Mouse (Mus musculus) erythroblast, embryonic 14.5 days (primary cell): ENCODE results near the gene Lonp2. TPM values are rescaled to one million over a fixed set of nuclear protein-coding genes. Genes with fewer than 3 reads are reported as not detected.

Experiments used
- H3K27me3 ChIP-seq: 2 replicates; pipeline ENCODE4 v1.6.1; 2012; ENCODE audit warnings: inconsistent platforms; ENCODE audit not compliant: control insufficient read depth
- H3K36me3 ChIP-seq: 2 replicates; pipeline ENCODE4 v1.6.1; 2012; ENCODE audit warnings: mild to moderate bottlenecking, inconsistent platforms; ENCODE audit not compliant: control insufficient read depth
- H3K4me1 ChIP-seq: 2 replicates; pipeline ENCODE4 v1.6.1; 2012; ENCODE audit warnings: inconsistent platforms; ENCODE audit not compliant: control insufficient read depth
- H3K4me3 ChIP-seq: replicated peaks from 2 replicates; pipeline ENCODE3; 2012; ENCODE audit warnings: moderate library complexity, mild to moderate bottlenecking, inconsistent platforms
- H3K9me3 ChIP-seq: 2 replicates; pipeline ENCODE4 v1.6.1; 2012; ENCODE audit warnings: low read length, inconsistent platforms, mixed read lengths; ENCODE audit not compliant: control insufficient read depth
- GATA1 ChIP-seq: IDR thresholded peaks from 2 replicates; pipeline ENCODE4 v1.6.1; 2012; ENCODE audit warnings: low read length, inconsistent platforms, mixed read lengths
- TAL1 ChIP-seq: IDR thresholded peaks from 3 replicates; pipeline ENCODE4 v1.6.1; 2012; ENCODE audit warnings: low read length, inconsistent platforms, mixed read lengths
- polyA plus RNA-seq: library from polyadenylated mRNA; stranded (reverse); fragments of >175 nt; gene quantifications from 2 replicates; pipeline ENCODE4 v1.2.3, GENCODE M21; 2012

The Lonp2 gene
- polyA plus RNA-seq, 1 experiment = 2.1 TPM

- H3K9me3 ChIP-seq = peaks cover 3% of the 10 kb centered on the region; the same call in 1 of the 2 replicates
- no peak overlapping the region for H3K4me3 ChIP-seq
- no peak for TF ChIP-seq TAL1
- no peak for TF ChIP-seq GATA1
- H3K36me3 ChIP-seq = no peaks in the 10 kb centered on the region
- peaks cover 9% of the 10 kb centered on the region for H3K4me1 ChIP-seq
- no peaks in the 10 kb centered on the region for H3K27me3 ChIP-seq
Measured at GRCm38 (mm10) chr8:86613798-86614197, 10.0 kb upstream of the Lonp2 start.

DNA sequence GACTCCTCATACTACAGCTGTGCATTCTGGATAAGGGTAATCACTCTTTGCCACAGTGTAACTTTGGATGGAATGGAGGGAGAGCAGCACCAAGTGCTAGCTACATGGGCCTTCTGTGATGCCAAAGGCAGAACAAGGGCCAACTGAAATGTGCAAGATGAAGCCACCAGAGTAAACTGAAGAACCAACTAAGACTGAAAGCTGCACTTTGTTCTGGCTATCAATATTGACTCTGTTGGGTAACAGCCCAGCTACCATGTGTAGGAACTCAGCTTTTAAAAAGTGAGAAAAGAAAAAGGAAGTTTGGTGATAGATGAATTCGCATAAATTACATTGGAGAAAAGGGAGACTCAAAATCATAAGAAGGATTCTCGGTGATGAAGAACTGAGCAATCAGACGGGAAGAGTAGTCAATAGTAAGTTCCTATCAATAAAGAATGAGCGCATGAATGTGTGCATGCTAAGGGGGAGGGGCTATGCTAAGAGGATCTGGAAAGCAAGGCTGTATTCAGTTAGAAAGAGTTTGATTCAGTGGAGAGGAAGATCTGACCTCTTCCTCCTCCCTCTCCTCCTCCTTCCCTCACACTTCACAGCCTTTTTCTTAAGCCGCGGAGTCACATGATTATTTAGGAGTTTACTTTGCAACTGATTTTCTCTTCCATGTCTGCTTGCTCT lies 8.6 kb upstream of the Lonp2 start:
- Histone ChIP-seq H3K27me3 (no peaks in the 10 kb centered on the region), H3K9me3 (peaks cover 3% of the 10 kb centered on the region; the same call in 1 of the 2 replicates), H3K4me3 (no peak overlapping the region), H3K4me1 (peaks cover 9% of the 10 kb centered on the region), H3K36me3 (no peaks in the 10 kb centered on the region)
- TF ChIP-seq TAL1 = no peak
- TF ChIP-seq GATA1 = no peak

- Histone ChIP-seq H3K4me3 (no peak overlapping the region), H3K36me3 (no peaks in the 10 kb centered on the region), H3K27me3 (no peaks in the 10 kb centered on the region), H3K9me3 (no peaks in the 10 kb centered on the region), H3K4me1 (peaks cover 9% of the 10 kb centered on the region)
- TF ChIP-seq TAL1 (no peak), GATA1 (no peak)
Measured at GRCm38 (mm10) chr8:86617759-86618387, 6.0 kb upstream of the Lonp2 start.

GRCm38 (mm10) chr8:86623551-86623910 lies 312 bp upstream of the Lonp2 start:
- Histone ChIP-seq H3K27me3 (no peaks in the 10 kb centered on the region), H3K4me3 (peak overlapping the region; percentile 97), H3K9me3 (no peaks in the 10 kb centered on the region), H3K36me3 (no peaks in the 10 kb centered on the region), H3K4me1 (peaks cover 28% of the 10 kb centered on the region)
- TF ChIP-seq TAL1 = no peak
- TF ChIP-seq GATA1 = no peak

DNA sequence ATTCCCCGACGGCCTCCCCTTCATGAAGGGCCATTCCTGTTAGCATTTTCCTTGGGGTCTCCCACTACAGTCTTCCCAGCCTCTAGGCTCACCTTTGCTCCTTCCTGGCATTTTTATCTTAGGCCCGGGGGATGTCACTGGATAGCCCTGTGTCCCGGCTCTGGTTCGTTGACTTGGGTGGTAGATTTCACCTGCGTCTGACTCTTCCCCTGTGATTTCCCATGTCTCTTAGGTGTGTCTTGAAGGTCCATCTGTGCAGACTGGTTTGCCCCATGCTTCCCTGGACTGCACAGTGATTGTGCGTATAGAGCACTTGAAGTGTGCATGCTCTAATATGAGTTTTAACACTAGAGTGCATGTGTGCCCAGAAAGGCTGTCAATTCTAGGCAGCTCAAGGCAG lies 1.1 kb downstream of the Lonp2 start:
- Histone ChIP-seq H3K27me3 (no peaks in the 10 kb centered on the region), H3K4me3 (peak overlapping the region; percentile 97), H3K4me1 (peaks cover 29% of the 10 kb centered on the region)

DNA sequence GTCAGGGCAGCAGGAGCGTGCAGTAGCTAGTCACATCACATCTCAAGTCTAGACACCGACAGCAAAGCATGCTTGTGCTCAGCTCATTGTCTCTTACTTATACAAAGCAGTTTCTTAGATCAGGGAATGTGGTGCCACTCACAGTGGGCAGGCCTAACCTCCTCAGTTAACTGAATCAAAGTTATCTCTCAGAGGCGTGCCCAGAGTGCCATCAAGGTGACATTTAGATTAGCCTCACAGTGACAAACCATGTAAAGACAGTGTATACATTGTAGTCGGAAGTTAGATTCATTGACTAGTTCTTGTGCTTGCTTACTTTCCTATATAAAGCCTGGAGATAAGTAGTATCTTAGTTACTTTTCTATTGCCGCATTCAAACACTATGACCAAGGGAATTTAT lies 6.4 kb downstream of the Lonp2 start:
- no peak overlapping the region for H3K4me3 ChIP-seq
- TF ChIP-seq TAL1 (no peak), GATA1 (no peak)
- H3K4me1 ChIP-seq = peaks cover 16% of the 10 kb centered on the region
- no peaks in the 10 kb centered on the region for H3K9me3 ChIP-seq
- no peaks in the 10 kb centered on the region for H3K27me3 ChIP-seq
- peaks cover 25% of the 10 kb centered on the region for H3K36me3 ChIP-seq

More for the DNA sequence above, 1.1 kb downstream of the Lonp2 start:
- no peaks in the 10 kb centered on the region for H3K36me3 ChIP-seq
- H3K9me3 ChIP-seq = no peaks in the 10 kb centered on the region
- no peak for TF ChIP-seq TAL1
- no peak for TF ChIP-seq GATA1

- peaks cover 11% of the 10 kb centered on the region for H3K4me1 ChIP-seq
- H3K27me3 ChIP-seq = no peaks in the 10 kb centered on the region
- TF ChIP-seq GATA1 (no peak), TAL1 (no peak)
- H3K9me3 ChIP-seq = no peaks in the 10 kb centered on the region
- no peak overlapping the region for H3K4me3 ChIP-seq
- H3K36me3 ChIP-seq = peaks cover 34% of the 10 kb centered on the region
Measured at GRCm38 (mm10) chr8:86631395-86631794, 7.6 kb downstream of the Lonp2 start.

DNA sequence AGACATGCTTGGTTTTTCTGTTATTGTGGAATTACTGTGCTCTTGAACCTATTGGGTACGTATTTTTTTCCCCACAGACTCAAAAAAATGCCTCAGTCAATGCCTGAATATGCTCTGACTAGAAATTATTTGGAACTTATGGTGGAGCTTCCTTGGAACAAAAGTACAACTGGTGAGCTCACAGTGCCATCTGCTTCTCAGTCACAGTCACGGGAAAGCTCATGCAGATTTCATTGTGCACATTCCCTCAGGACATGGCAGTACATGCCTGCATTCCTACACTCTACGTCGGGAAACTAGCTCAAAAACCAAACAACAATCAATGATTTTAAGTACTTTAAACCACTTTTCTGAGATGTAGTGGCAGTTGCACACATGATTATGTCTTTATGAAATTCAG lies 14.0 kb downstream of the Lonp2 start:
- Histone ChIP-seq H3K4me3 (no peak overlapping the region), H3K36me3 (peaks cover 78% of the 10 kb centered on the region), H3K27me3 (no peaks in the 10 kb centered on the region), H3K9me3 (no peaks in the 10 kb centered on the region), H3K4me1 (no peaks in the 10 kb centered on the region)
- no peak for TF ChIP-seq TAL1
- no peak for TF ChIP-seq GATA1

- Histone ChIP-seq H3K4me3 (no peak overlapping the region), H3K27me3 (no peaks in the 10 kb centered on the region), H3K9me3 (no peaks in the 10 kb centered on the region), H3K4me1 (no peaks in the 10 kb centered on the region), H3K36me3 (peaks cover 73% of the 10 kb centered on the region)
- TF ChIP-seq GATA1 (no peak), TAL1 (no peak)
Measured at GRCm38 (mm10) chr8:86638981-86639380, 15.1 kb downstream of the Lonp2 start.
